Mouse (Mus musculus) megakaryocyte-erythroid progenitor cell, adult 5-6 weeks (primary cell): ENCODE measurements at regions not wholly inside any gene's neighbourhood (a gene's known extent, or its start where the extent isn't known, plus 50 kb on each side); places are given as distances from the start of the nearest gene placed in this dataset.
"Not testable (repeated sequence)": the region's sequence is repeated elsewhere in the genome, so short reads cannot be mapped to it uniquely, and the experiment has no call there.

ENCODE experiments used
- ATAC-seq: replicated peaks from 2 replicates; pipeline ENCODE4 v1.8.0; 2016; ENCODE audit warnings: mild to moderate bottlenecking, inconsistent platforms; ENCODE audit not compliant: severe bottlenecking, poor library complexity, low FRiP score, low TSS enrichment

DNA sequence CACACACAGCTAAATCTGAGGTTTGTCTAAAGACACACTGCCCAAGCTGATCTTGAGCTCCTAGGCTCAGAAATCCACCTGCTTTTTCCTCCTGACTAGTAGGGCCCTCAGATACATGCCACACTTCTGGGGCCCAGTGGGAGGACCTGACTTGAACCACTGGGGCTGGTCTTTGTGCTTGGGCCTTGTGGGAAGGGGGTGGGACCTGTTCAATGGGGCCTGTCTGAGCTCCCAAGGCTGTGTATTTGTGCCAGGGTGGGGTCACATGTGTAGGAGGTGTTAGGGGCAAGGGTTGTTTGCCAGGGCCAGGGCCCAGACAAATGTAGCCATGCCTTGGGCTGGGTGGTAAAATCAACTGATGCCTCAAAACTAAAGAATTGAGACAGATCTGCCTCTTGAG is 56.8 kb downstream of the Gm8765 start:
- ATAC-seq: not testable (repeated sequence)

DNA sequence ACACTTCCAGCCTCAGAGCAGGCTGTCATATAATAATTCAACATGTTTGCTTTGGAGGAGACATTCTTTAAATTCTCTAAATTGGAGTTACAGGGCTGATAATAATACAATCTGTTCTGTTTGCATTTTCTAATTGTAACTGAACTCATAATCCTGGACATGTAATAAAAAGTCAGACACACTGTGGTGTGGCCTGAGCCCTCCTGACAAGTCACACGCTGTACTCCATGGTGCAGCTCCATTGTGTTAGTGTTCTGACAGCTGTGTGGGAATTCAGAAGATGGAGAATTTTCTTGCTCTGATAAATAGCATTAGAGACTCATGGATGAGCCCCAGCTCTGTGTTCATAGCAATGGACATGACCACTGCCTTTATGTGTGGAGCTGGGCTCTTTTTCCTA is 58.2 kb downstream of the Gm8765 start:
- ATAC-seq: not testable (repeated sequence)

DNA sequence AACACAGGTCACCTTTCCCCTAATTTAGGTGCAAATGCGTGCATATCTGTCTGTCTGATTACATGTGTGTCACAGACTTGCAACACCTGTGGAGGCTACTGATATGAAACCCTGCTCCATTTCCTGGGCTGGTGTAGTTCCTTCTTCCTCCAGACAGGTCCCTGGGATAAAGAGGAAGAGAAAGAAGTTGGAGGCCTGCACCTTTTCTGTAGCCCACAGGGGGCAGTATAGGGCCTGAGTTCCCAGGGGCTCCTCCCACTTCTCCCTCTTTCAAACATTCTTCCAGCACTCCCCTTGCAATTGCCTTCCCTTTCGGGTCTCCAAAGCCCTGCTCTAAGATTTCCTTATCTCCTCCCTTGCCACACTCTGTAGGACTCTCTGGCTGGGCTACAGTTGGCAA is 66.5 kb downstream of the Gm8765 start:
- ATAC-seq: no peak

DNA sequence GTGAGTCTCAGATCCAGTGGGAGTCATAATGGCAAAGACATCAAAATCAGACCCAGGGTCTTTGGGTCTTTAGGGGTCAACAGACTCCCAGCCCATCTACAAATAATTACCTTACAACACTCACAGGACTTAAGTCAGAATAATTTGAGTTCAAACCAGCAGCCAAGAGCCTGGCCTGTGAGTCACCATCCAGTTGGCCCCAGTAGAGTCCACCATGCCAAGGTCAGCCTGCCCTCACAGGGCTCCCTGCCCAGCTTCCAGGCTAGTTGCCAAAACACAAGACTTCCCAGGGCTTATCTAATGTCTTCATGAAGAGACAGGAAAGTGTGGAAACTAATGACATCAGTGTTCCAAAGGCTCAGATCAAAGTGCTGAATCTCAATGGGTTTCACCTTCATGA is 81.9 kb downstream of the Gm8765 start:
- ATAC-seq: not testable (repeated sequence)

GRCm38 (mm10) chr13:50829879-50830550 is 131.9 kb downstream of the Gm8765 start:
- 0 out of 2 replicates have a peak, but pooled peaks have one; percentile 57 for ATAC-seq
